Mouse (Mus musculus): ENCODE data around the gene Gpx4.
"Not testable (repeated sequence)": the region's sequence is repeated elsewhere in the genome, so short reads cannot be mapped to it uniquely, and the experiment has no call there.

The Gpx4 gene

DNA sequence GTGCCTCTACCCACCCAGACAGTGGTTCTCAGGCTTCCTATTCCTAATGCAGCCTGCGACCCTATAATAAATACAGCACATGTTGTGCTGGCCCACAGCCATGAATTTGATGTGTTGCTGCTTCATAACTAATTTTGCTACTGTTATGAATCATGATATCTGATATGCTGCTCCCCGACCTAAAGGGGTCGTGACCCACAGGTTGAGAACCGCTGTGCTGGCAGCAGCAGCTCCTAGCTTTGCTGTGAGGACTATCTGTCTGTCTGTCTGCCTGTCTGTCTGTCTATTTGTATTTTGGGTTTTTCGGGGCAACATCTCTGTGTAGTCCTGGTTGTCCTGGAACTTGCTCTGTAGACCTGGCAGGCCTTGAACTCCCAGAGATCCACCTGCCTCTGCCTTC, 23.2 kb upstream of the Gpx4 start:
- DNase-seq (ENCODE audit: low spot score): no peak

DNA sequence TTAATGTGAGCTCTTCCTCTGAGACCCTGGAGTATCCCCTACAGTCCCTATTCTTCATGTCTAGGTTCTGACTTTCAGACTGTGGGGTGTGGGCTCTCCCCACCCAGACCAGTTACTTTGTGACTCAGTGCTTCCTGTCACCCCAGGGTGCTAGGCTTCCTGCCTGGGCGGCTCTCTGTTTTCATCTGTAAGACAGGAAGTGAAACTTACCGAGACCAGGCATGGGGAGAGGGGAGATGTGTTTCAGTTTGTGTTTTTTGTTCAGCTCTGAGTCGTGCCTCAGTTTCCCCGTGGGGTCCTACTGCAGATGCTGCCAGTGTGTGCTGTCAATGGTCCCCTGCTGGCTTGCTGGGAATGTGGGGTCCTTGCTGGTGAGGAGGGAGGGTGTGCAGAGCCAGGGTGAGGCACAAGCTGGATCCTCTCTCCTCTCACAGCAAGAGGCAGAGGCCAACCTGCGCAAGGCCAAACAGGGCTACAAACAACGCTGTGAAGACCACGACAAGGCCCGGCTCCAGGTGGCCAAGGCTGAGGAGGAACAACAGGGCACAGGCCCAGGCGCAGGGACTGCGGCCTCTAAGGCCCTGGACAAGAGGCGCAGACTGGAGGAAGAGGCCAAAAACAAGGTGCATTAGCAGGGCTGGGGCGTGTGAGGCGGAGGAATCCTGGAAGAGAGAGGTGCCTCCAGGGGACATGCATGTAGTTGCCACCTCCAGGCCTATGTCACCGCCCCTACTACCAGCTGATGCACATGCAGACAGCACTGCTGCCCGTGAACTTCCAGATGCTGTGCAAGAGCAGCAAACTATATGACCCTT, 22.5 kb upstream of the Gpx4 start:
- no peak for DNase-seq (ENCODE audit: low spot score)

DNA sequence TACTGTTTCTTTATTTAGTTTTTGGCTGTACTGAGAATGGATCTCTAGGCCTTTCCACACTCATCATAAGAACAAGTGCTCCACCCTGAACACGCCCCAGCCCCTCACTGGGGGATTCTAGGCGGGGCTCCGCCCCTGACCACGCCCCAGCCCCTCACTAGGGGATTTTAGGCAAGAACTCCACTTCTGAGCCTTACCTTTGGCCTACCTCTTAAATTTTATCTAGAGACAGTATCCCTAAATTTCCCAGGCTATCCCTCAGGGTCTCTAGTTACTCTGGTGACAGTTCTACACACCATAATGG, 22.0 kb upstream of the Gpx4 start:
- DNase-seq (ENCODE audit: low spot score): no peak

DNA sequence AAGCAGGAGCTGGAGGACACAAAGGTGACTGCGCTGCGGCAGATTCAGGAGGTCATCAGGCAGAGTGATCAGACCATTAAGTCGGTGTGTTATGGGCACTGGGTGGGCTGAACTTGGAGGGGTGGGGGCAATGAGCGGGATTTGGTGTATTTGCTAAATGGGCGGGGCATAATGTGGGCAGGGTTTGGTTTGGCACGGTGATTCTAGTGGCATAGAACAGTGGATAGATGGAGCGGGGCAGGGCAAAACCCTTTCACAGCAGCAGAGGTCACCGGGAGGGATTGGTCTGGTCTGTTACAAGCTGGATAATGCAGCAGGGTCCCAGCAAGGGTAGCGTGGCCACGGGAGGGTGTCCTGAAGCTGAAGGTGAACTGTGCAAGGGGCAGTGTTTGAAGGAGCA, 21.5 kb upstream of the Gpx4 start:
- DNase-seq (ENCODE audit: low spot score): no peak

DNA sequence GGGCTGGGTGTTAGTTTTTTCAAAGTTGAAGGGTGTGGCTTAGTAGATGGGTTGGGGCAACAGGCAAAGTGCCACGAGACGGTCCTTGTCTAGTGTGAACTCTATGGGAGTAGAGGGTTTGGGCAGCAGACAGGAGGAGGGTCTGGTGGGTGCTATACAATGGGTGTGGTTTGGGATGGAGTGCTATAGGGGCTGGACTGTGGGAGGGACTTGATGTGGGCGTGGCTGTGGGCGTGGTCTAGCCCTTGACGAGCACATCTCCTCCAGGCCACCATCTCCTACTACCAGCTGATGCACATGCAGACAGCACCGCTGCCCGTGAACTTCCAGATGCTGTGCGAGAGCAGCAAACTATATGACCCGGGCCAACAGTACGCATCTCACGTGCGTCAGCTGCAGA, 21.1 kb upstream of the Gpx4 start:
- no peak for DNase-seq (ENCODE audit: low spot score)

DNA sequence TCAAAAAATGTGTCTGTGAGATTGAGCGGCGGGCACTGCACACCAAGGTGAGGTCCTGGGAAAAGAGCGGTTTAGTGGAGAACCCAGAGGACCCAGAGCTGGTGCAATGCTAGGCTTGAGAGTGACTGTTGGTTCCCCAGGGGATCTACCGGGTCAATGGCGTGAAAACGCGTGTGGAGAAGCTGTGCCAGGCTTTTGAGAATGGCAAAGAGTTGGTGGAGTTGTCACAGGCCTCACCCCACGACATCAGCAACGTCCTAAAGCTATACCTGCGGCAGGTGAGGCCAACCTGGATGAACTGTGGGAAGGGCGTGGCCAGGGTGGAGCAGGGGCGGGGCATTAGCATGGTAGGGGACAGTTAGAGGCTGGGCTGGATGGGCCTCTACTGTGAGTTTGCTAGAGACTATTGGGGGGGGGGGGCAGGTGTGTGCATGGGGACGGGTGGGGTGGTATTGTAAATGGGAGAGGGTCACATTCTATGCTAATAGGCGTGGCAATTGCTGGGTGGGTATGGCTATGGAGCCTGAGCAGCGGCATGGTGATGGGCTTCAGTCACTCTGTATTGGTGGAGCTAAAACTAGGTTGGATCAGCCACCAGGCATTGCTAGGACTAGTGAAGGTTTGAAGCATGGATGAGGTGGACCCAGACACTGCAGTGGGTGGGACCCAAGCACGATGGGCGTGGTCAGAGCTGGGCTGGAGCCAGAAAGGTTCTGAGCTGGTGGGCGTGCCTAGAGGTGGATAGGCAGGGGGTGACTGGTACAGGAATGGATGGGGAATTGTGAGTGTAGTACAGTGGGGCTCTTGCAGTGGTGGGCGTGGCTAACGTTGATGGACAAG, 19.1 kb upstream of the Gpx4 start:
- DNase-seq (ENCODE audit: low spot score): no peak

DNA sequence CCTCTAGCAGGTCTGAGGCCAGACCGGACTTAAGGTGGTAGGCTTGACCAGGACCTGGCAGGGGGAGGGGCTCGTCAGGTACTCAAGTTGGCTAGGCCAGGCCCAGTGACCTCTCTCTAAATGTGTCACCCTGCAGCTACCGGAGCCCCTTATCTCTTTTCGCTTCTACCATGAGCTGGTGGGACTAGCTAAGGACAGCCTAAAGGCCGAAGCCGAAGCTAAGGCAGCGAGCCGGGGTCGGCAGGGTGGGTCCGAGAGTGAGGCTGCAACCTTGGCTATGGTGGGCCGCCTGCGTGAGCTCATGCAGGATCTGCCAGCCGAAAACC, 18.5 kb upstream of the Gpx4 start:
- no peak for DNase-seq (ENCODE audit: low spot score)

DNA sequence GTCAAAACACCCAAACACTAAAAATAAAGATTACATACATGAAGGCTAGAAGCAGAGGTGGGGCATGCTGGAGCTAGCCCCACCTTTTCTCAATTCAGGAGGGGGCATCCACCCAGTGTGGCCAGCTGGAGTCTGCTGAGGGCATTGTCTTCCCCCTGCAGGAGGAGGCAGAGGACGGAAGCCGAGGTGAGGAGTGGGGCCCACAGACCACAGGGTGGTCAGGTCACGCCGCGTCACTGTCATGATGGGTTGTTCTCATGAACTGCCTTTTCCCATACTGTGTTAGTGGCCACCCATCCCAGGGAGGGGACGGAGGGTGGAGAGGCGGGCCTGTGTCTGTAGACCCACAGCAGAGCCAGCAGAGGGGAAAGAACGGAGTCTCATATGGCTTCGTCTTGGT, 16.8 kb upstream of the Gpx4 start:
- no peak for DNase-seq (ENCODE audit: low spot score)

DNA sequence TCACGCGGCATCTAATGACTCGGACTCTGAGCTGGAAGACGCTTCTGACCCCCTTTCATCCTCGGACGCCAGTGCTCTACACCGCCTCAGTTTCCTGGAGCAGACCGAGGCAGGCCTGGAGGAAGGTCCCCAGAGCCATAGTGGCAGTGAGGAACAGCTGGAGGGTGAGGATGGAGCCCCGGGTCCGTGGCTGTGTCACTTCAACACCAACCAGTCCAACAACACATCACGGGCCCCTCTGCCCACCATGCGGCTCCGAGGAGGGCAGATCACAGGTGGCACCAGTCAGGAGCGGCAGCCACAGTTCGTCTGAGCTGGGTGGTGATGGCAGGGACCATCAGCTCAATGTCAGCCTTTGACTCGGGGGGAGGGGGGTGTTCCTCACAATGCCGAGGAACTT, 16.2 kb upstream of the Gpx4 start:
- no peak for DNase-seq (ENCODE audit: low spot score)

DNA sequence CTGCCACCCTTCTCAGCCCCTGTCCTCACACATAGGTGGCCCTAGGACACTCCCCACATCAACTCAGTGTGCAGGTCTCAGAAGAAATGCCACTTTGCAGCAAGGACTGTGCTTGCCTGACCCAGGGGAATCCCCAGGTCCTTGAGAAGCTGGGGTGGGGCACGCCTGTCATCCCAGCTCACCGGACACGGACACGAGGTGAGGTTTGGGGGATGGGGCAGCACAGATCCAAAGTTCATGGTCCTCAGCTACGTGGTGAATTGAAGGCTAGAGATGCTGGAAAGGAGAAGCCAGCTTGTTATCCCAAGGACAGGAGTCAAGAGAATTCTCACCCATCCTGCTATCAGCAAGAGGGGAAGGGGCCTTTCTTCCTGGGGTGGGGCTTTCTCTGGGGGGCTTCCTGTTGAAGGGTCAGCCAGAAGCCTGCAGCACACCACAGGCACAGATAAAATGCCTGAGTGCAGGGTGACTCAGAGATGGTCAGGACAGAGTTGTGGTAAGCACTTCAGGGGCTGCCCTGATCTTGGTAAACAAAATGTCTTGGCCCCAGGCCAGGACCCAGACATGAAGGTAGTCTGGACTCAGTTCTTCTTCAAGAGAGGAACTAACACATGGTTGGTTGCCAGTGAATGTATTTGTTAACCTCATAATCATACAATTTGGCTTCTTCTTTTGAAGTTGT, 14.0 kb upstream of the Gpx4 start:
- DNase-seq (ENCODE audit: low spot score): peak; percentile 62

DNA sequence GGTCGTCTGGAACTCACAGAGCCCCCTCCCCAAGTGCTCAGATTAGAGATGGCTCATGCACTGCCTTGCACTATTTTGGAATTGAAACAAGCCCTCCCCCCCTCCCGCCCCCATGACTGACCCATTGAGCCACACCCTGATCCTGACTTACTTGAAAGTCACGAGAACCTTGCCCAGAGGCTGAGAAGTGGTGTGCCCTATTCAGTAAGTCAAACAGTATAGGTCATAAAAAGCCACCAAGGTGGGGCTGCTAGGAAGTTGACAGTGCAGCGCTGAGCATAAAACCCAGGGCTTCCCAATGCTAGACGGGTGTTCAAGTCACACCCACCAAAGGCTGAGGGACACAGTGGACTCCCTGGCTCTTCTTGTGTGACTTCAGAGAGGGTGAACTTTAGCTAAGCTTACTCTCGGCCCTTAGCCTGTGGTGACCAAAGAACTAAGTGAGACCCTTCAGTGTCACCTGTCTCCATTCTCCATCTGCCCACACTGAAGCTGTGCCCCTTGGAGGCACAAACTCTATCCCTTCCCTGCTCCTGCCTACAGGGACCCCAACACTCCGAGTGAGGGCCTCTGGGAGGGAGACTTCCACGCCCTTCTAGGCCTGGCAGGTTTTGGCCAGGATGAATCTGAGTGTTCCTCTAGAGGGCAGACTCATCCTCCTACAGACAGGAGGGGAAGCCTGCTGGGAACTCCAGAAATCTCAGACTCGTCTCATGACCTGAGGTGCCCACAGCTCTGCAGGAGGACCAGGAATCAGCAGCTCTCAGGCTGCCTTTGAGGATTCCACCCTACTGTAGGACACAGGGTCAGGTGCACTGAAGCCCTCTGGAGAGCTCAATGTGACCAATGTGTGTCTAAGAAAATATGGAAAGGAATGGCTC, 13.2 kb upstream of the Gpx4 start:
- no peak for DNase-seq (ENCODE audit: low spot score)

DNA sequence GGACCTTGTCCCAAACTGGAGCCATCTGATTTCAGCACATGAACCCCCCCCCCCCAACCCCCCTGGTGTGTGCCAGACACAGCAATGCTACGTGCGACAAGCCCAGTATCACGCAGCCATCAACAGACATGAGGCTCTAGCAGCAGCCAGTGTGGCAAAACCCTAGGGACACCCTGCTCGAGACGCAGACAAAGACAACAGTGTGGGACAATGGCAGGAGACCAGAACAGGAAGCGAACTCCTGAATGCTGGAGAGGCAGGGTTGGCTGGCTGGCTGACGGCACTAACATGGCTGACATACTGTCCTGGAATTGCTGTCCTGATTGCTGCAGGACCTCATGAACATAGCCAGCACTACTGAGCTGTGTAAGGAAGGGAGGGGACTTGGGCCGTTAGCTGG, 11.8 kb upstream of the Gpx4 start:
- DNase-seq (ENCODE audit: low spot score): no peak

DNA sequence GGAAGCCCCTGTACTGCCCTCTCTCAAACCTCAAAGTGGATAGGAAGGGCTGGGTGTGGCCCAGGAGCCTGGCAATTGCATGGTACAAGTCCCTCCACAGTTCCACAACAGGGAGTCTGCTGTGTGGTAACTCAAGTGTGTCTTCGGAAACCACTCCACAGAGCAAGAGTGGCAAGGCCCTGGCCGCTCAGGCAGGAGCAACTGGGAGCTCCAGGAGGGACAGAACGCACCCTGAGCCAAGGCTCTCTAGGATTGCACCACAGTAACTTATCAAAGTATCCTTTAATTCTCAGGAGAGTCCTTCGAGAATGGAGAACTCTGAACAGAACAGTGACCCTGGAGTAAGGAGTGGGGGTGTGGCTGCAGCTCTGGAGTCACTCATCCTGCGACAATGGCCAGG, 11.3 kb upstream of the Gpx4 start:
- DNase-seq (ENCODE audit: low spot score): no peak

DNA sequence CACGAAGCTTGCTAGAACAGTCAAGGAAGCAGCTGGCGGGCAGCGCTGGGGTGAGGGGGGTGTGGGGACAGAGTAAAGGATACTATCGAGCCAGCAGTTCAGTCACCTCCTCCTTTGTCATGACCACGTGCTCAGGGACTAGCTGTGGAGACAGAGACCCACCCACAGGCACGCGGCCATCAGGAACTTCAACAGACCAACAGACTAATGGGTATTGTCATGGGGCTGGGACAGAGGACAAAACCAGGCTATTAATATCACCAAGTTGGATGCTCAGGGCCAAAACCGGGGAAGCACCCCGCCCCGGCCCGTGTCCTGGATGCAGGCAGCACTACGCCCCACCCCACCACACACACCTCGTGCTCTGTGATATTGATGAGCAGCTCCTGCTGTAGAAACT, 10.1 kb upstream of the Gpx4 start:
- DNase-seq (ENCODE audit: low spot score): no peak

DNA sequence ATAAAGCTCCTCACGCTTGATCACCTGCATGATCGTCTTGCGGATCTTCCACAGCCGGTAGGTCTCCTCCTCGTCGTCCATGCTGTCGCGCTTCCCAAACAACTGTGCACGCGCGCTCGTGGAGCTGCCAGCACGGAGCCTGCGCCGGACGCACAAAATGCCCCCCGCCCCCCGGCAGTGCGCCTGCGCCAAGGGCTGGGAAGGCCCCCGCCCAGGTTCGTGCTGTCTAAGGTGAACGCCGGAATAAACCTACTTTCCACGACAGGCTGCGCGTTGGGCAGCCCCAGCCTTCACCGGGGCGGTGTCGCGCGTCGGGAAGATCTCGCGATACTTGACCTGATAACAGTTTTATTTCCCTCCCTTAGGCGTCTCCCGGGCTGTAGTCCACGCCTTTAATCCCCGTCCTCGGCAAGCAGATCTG, 7.4 kb upstream of the Gpx4 start, which contains the start of gene Polr2e:
Polr2e (minus strand) TSS at position 237 of the 421 bp plus-strand sequence.
- peak; percentile 98 for DNase-seq (ENCODE audit: low spot score)

DNA sequence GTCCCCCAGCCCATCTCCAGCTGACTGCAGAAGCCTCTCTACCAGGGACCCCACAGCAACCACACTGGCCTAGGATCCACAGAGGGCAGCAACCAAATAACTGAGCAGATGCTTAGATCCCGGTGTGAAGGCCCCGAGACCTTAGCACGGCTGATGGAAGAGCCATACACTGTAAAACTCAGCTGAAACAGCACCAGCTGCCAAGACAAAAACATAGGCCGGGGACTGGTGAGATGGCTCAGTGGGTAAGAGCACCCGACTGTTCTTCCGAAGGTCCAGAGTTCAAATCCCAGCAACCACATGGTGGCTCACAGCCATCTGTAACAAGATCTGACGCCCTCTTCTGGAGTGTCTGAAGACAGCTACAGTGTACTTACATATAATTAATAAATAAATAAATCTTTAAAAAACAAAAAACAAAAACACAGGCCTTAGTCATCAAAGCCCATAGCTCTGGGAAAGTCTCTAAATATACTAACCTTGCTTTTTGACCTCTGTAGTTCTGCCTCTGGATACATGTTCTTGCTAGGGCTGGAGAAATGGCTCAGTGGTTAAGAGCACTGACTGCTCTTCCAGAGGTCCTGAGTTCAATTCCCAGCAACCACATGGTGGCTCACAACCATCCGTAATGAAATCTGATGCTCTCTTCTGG, 5.4 kb upstream of the Gpx4 start:
- not testable (repeated sequence) for DNase-seq (ENCODE audit: low spot score)

DNA sequence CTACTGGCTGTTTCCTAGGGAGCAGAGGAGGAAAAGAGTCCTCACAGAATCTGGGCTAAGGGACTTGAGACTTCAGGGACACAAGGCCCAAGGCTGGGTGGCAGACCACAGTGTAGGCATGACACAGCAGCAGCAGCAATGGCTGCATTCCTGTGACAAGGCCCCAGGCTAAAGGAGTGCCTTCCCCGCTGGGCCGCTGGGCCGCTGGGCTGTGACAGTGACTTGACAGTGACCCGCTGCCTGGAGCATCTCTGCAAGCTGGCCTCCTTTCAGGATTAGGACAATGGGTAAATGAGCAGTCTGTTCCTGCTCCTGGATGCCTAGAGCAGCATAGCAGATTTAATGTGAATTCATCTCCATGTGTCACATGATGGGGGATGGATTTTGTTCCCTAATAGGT, 2.9 kb upstream of the Gpx4 start:
- no peak for DNase-seq (ENCODE audit: low spot score)

DNA sequence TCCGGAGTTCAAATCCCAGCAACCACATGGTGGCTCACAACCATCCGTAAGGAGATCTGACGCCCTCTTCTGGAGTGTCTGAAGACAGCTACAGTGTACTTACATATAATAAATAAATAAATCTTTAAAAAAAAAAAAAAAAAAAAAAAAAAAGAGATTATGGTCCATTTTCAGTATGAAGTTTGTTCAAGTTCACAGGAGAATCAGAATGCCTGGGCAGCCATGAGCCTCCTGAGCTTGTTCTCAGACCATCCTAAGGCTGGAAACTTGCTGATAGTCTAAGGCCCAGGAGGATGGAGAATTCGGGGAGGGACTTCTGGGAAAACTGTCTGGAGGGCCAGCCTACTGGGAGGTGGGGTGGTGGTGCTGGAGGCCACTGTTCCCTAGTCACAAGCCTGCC, 1.6 kb upstream of the Gpx4 start:
- DNase-seq (ENCODE audit: low spot score): not testable (repeated sequence)

DNA sequence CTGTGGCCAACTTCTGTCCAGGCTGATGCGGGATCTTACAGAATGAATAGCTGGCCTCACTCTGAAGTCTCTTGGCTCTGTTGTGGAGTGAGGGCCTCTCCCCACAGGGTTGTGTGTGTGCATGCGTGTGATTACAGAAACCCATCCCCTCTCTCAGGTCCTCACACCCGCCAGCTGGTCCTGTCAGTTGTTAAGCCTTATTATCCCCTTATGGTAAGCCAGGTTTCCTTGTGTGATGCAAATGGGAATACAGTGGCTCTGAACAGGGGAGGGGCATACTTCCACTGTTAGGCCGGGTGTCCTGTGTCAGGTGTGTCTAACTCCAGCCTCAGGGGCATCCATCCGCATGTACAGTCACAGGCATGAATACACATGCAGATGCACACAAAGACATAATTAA, 1.2 kb upstream of the Gpx4 start:
- DNase-seq (ENCODE audit: low spot score): no peak

DNA sequence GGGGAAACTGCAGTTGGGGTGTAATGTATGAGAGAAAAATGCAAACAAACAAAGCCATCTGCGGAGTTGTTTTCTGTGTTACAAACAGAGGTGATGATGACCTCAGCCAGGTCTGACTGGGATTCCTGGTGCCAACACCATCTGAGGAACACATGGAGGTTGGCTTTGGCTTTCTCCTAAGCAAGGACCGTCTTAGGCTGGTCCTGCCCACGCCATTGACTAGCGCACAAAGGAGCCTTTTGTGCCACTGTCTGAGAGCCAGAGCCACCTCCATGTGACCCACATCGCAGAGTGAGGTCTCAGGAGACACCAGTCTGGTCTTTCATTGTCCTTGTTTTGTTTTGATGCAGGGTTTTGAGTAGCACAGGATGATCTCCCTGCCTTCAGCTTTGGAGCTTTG, 1.4 kb downstream of the Gpx4 start:
- DNase-seq (ENCODE audit: low spot score): no peak

DNA sequence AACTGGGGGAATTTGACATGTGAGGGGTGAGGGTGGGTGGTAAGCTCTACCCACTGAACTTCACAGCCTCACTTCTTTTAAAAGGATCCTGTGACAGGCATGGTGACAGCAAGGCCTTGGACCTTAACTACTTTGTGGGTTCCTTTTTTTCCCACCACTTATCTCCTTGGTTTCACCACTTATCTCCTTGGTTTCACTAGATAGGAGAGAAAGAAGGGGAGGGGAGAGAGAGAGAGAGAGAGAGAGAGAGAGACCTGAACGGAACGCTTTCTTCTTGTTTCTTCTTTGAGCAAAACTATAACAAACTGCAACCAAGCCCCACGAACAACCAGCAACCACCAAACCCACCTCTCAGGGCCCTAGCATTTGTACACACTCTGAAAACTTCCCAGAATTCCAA, 1.9 kb downstream of the Gpx4 start:
- DNase-seq (ENCODE audit: low spot score): no peak

DNA sequence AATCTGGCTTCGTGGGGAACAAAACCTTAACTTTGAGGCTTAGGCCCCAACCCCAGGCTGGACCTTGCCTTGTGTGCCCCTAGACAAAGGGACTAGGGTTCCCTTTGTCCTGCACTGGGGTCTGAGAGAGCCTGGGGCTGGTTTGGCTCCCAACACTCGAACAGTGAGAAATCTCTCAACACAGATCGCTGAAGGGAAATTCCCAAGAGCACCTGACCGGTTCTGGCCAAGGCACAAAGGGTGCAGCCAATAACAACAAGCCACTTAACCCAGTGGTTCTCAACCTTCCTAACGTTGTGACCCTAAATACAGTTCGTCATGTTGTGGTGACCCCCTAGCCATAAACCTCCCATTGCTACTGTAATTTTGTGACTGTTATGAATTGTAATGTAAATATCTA, 3.3 kb downstream of the Gpx4 start:
- DNase-seq (ENCODE audit: low spot score): no peak

All from ovary, postnatal 36 days (tissue).